Mouse (Mus musculus) erythroblast, embryonic 14.5 days (primary cell): ENCODE data around the gene Aco2.

Experiments used
- GATA1 ChIP-seq: IDR thresholded peaks from 2 replicates; pipeline ENCODE4 v1.6.1; 2012; ENCODE audit warnings: low read length, inconsistent platforms, mixed read lengths
- TAL1 ChIP-seq: IDR thresholded peaks from 3 replicates; pipeline ENCODE4 v1.6.1; 2012; ENCODE audit warnings: low read length, inconsistent platforms, mixed read lengths

- TF ChIP-seq GATA1 (no peak), TAL1 (no peak)
These were observed 79.0 kb downstream of the Aco2 start for GRCm38 (mm10) chr15:81951159-81951558.
